Mouse (Mus musculus) midbrain, embryonic 15.5 days (tissue): ENCODE data around the gene Ppp1r14a. TPM values are rescaled to one million over a fixed set of nuclear protein-coding genes. Genes with fewer than 3 reads are reported as not detected.

Experiments
- ATAC-seq: fragments of 200-750 bp; cut with Nextera tagmentation; replicated peaks from 2 replicates; pipeline ENCODE4 v1.8.0; 2017; ENCODE audit warnings: moderate TSS enrichment
- H3K27ac ChIP-seq: fragments of 300-500 bp; sonication (generic); 2 replicates; pipeline ENCODE4 v1.5.1; 2015; ENCODE audit warnings: mild to moderate bottlenecking, inconsistent platforms
- H3K27me3 ChIP-seq: fragments of 300-500 bp; sonication (generic); replicated peaks from 2 replicates; pipeline ENCODE4 v1.6.1; 2015; ENCODE audit warnings: inconsistent platforms
- H3K36me3 ChIP-seq: fragments of 300-500 bp; sonication (generic); replicated peaks from 2 replicates; pipeline ENCODE4 v1.6.1; 2015; ENCODE audit warnings: inconsistent platforms
- H3K4me1 ChIP-seq: fragments of 300-500 bp; sonication (generic); 2 replicates; pipeline ENCODE4 v1.6.1; 2015; ENCODE audit warnings: inconsistent platforms
- H3K4me2 ChIP-seq: fragments of 300-500 bp; sonication (generic); 2 replicates; pipeline ENCODE4 v1.6.1; 2015; ENCODE audit warnings: inconsistent platforms, mild to moderate bottlenecking, moderate library complexity
- H3K4me3 ChIP-seq: fragments of 300-500 bp; sonication (generic); 2 replicates; pipeline ENCODE4 v1.5.1; 2015; ENCODE audit warnings: mild to moderate bottlenecking, inconsistent platforms
- H3K9ac ChIP-seq: fragments of 300-500 bp; sonication (generic); 2 replicates; pipeline ENCODE4 v1.6.1; 2015; ENCODE audit warnings: mild to moderate bottlenecking, inconsistent platforms
- H3K9me3 ChIP-seq: fragments of 300-500 bp; sonication (generic); 2 replicates; pipeline ENCODE4 v1.6.1; 2016; ENCODE audit warnings: inconsistent platforms
- WGBS: fragments of 180-500 bp; shearing (Covaris S2); methylation state at CpG from one replicate; pipeline ENCODE4 v1.1.7; 2015; ENCODE audit warnings: mixed read lengths; 5-methylcytosine and 5-hydroxymethylcytosine counted together
- polyA plus RNA-seq: library from polyadenylated mRNA; unstranded; fragments of >200 nt; fragmentation: Nextera tagmentation; extraction: Ambion mirVana; gene quantifications from 2 replicates; pipeline ENCODE4 v1.2.1, GENCODE M21; 2015

Ppp1r14a gene
- polyA plus RNA-seq, 1 experiment from 2014 or later, result 3.3 TPM

- ATAC-seq, result peak; percentile 5
- Histone ChIP-seq H3K27me3 (no peaks in the 10 kb centered on the region), H3K36me3 (0 out of 2 replicates have a peak, but pooled peaks cover 4% of the 10 kb centered on the region), H3K9ac (peak overlapping the region; percentile 15; the same call in 1 of the 2 replicates), H3K4me1 (peaks cover 80% of the 10 kb centered on the region), H3K27ac (peak overlapping the region; percentile 92), H3K4me3 (no peak overlapping the region), H3K9me3 (no peaks in the 10 kb centered on the region), H3K4me2 (peak overlapping the region; percentile 43)
- 4% methylated on average over 18 of the region's 18 CpGs for WGBS
Measured at GRCm38 (mm10) chr7:29318115-29318911, 29.2 kb downstream of the Ppp1r14a start.

GRCm38 (mm10) chr7:29319337-29320307 lies 30.5 kb downstream of the Ppp1r14a start:
- ATAC-seq, result 0 out of 2 replicates have a peak, but pooled peaks have one; percentile 4
- WGBS, result 12% methylated on average over 19 of the region's 19 CpGs
- H3K27ac ChIP-seq, result peak overlapping the region; percentile 92
- peak overlapping the region; percentile 43 for H3K4me2 ChIP-seq
- H3K4me3 ChIP-seq, result no peak overlapping the region
- H3K9me3 ChIP-seq, result no peaks in the 10 kb centered on the region
- H3K4me1 ChIP-seq, result peaks cover 67% of the 10 kb centered on the region
- 0 out of 2 replicates have a peak, but pooled peaks cover 6% of the 10 kb centered on the region for H3K36me3 ChIP-seq
- no peaks in the 10 kb centered on the region for H3K27me3 ChIP-seq
- 0 out of 2 replicates have a peak overlapping the region, but pooled peaks have one; percentile 15 for H3K9ac ChIP-seq

- Histone ChIP-seq H3K9me3 (no peaks in the 10 kb centered on the region), H3K36me3 (peaks cover 20% of the 10 kb centered on the region), H3K27ac (no peak overlapping the region), H3K4me3 (no peak overlapping the region), H3K9ac (no peak overlapping the region), H3K27me3 (no peaks in the 10 kb centered on the region), H3K4me1 (no peaks in the 10 kb centered on the region), H3K4me2 (no peak overlapping the region)
- ATAC-seq, result no peak
- 92% methylated on average over 6 of the region's 6 CpGs for WGBS
Measured at GRCm38 (mm10) chr7:29327087-29327486, 38.0 kb downstream of the Ppp1r14a start.

- peaks cover 14% of the 10 kb centered on the region for H3K36me3 ChIP-seq
- H3K4me3 ChIP-seq, result no peak overlapping the region
- H3K9ac ChIP-seq, result no peak overlapping the region
- H3K4me2 ChIP-seq, result no peak overlapping the region
- no peaks in the 10 kb centered on the region for H3K9me3 ChIP-seq
- H3K27ac ChIP-seq, result no peak overlapping the region
- 89% methylated on average over 16 of the region's 16 CpGs for WGBS
- no peaks in the 10 kb centered on the region for H3K4me1 ChIP-seq
- ATAC-seq, result no peak
- H3K27me3 ChIP-seq, result no peaks in the 10 kb centered on the region
Measured at GRCm38 (mm10) chr7:29328984-29329383, 39.9 kb downstream of the Ppp1r14a start.

GRCm38 (mm10) chr7:29334156-29334555 lies 45.0 kb downstream of the Ppp1r14a start:
- Histone ChIP-seq H3K9ac (no peak overlapping the region), H3K36me3 (peaks cover 12% of the 10 kb centered on the region), H3K9me3 (no peaks in the 10 kb centered on the region), H3K4me3 (no peak overlapping the region), H3K27me3 (no peaks in the 10 kb centered on the region), H3K4me1 (no peaks in the 10 kb centered on the region), H3K27ac (no peak overlapping the region), H3K4me2 (no peak overlapping the region)
- no peak for ATAC-seq
- WGBS, result 50% methylated on average over 6 of the region's 7 CpGs

- no peak overlapping the region for H3K27ac ChIP-seq
Measured at GRCm38 (mm10) chr7:29335276-29335675, 46.2 kb downstream of the Ppp1r14a start.

GRCm38 (mm10) chr7:29335841-29336671 lies 46.9 kb downstream of the Ppp1r14a start:
- no peak overlapping the region for H3K9ac ChIP-seq
- 92% methylated on average over 6 of the region's 6 CpGs for WGBS

More at GRCm38 (mm10) chr7:29335276-29335675, 46.2 kb downstream of the Ppp1r14a start:
- no peaks in the 10 kb centered on the region for H3K4me1 ChIP-seq
- no peak overlapping the region for H3K4me2 ChIP-seq
- H3K27me3 ChIP-seq, result no peaks in the 10 kb centered on the region
- no peak for ATAC-seq
- peaks cover 12% of the 10 kb centered on the region for H3K36me3 ChIP-seq
- H3K9me3 ChIP-seq, result no peaks in the 10 kb centered on the region
- no peak overlapping the region for H3K4me3 ChIP-seq
- no peak overlapping the region for H3K9ac ChIP-seq

GRCm38 (mm10) chr7:29336795-29337319 lies 47.7 kb downstream of the Ppp1r14a start:
- Histone ChIP-seq H3K36me3 (no peaks in the 10 kb centered on the region; the same call in 1 of the 2 replicates), H3K4me3 (no peak overlapping the region), H3K9ac (no peak overlapping the region), H3K27me3 (no peaks in the 10 kb centered on the region), H3K4me2 (no peak overlapping the region), H3K4me1 (no peaks in the 10 kb centered on the region), H3K9me3 (no peaks in the 10 kb centered on the region), H3K27ac (no peak overlapping the region)
- no peak for ATAC-seq
- WGBS, result 74% methylated on average over 9 of the region's 9 CpGs

More at GRCm38 (mm10) chr7:29335841-29336671, 46.9 kb downstream of the Ppp1r14a start:
- Histone ChIP-seq H3K27ac (no peak overlapping the region), H3K27me3 (no peaks in the 10 kb centered on the region), H3K4me1 (no peaks in the 10 kb centered on the region), H3K9me3 (no peaks in the 10 kb centered on the region), H3K4me3 (no peak overlapping the region), H3K4me2 (no peak overlapping the region), H3K36me3 (peaks cover 7% of the 10 kb centered on the region)
- no peak for ATAC-seq

- WGBS, result 83% methylated on average over 2 of the region's 2 CpGs
- Histone ChIP-seq H3K4me1 (peaks cover 6% of the 10 kb centered on the region; the same call in 1 of the 2 replicates), H3K4me2 (no peak overlapping the region), H3K4me3 (no peak overlapping the region), H3K27me3 (no peaks in the 10 kb centered on the region), H3K36me3 (no peaks in the 10 kb centered on the region), H3K9me3 (no peaks in the 10 kb centered on the region), H3K27ac (no peak overlapping the region), H3K9ac (no peak overlapping the region)
- ATAC-seq, result no peak
Measured at GRCm38 (mm10) chr7:29337766-29338165, 48.7 kb downstream of the Ppp1r14a start.

GRCm38 (mm10) chr7:29338351-29338919 lies 49.3 kb downstream of the Ppp1r14a start:
- H3K9ac ChIP-seq, result no peak overlapping the region
- peaks cover 6% of the 10 kb centered on the region; the same call in 1 of the 2 replicates for H3K4me1 ChIP-seq
- no peak overlapping the region for H3K4me2 ChIP-seq
- WGBS, result 89% methylated on average over 9 of the region's 9 CpGs
- no peaks in the 10 kb centered on the region for H3K36me3 ChIP-seq
- no peaks in the 10 kb centered on the region for H3K9me3 ChIP-seq
- H3K4me3 ChIP-seq, result no peak overlapping the region
- ATAC-seq, result no peak
- H3K27me3 ChIP-seq, result no peaks in the 10 kb centered on the region
- H3K27ac ChIP-seq, result no peak overlapping the region
